Mouse (Mus musculus): Measurements from ENCODE around the gene Ncaph2.

DNA sequence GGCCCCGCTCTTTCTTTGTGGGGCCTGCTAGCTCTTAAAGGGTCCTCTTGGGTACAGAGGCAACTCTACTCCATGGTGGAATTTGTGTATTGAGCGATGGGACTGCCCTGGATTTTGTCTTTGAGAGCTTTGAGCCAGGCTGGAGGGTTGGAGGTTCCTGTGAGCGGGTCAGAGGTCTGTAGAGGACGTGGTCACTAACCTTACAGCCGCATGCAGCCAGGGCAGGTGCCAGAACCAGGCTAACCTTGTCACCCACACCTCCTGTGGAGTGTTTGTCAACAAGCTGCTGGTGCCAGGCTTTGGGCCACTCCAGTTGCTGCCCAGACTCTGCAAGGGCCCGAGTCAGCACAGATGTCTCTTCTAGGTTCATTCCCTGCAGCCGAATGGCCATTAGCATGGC is 20.5 kb downstream of the Ncaph2 start:
- TF ChIP-seq POLR2A (IDR thresholded peaks at IDR 0.05; ENCODE audit: extremely low read depth, insufficient read depth, low read length) (peak; percentile 43; the same call in 1 of the 2 replicates), CTCF (IDR thresholded peaks at IDR 0.05; ENCODE audit: low read depth, low read length) (no peak)
